Mouse (Mus musculus) lung, postnatal 0 days (tissue): ENCODE measurements around the gene Gm36028. TPM values are rescaled to one million over a fixed set of nuclear protein-coding genes. Genes with fewer than 3 reads are reported as not detected.
A peak's percentile ranks its signal among the peaks of the same experiment; 100 is the strongest.

Experiments
- ATAC-seq: fragments of 200-750 bp; cut with Nextera tagmentation; 2 replicates; pipeline ENCODE4 v1.8.0; 2017; ENCODE audit warnings: moderate library complexity
- DNase-seq: peaks from one replicate; pipeline ENCODE4 v3.0.0-alpha.2; 2016; ENCODE audit warnings: low spot score
- H3K27ac ChIP-seq: fragments of 300-500 bp; sonication (generic); 2 replicates; pipeline ENCODE4 v1.5.1; 2014; ENCODE audit warnings: antibody characterized with exemption, mild to moderate bottlenecking, low read length, mixed read lengths
- H3K27me3 ChIP-seq: fragments of 300-500 bp; sonication (generic); replicated peaks from 2 replicates; pipeline ENCODE4 v1.6.1; 2014; ENCODE audit warnings: low read length, mixed read lengths; ENCODE audit not compliant: insufficient read depth
- H3K36me3 ChIP-seq: fragments of 300-500 bp; sonication (generic); 2 replicates; pipeline ENCODE4 v1.6.1; 2014; ENCODE audit warnings: low read length, mixed read lengths; ENCODE audit not compliant: insufficient read depth
- H3K4me1 ChIP-seq: fragments of 300-500 bp; sonication (generic); 2 replicates; pipeline ENCODE4 v1.6.1; 2014; ENCODE audit warnings: antibody characterized with exemption, low read depth, low read length, mixed read lengths; ENCODE audit not compliant: insufficient read depth
- H3K4me2 ChIP-seq: fragments of 300-500 bp; sonication (generic); replicated peaks from 2 replicates; pipeline ENCODE4 v1.6.1; 2014; ENCODE audit warnings: low read depth, mild to moderate bottlenecking, low read length, moderate library complexity, mixed read lengths
- H3K4me3 ChIP-seq: fragments of 300-500 bp; sonication (generic); 2 replicates; pipeline ENCODE4 v1.5.1; 2014; ENCODE audit warnings: low read depth, low read length
- H3K9ac ChIP-seq: fragments of 300-500 bp; sonication (generic); replicated peaks from 2 replicates; pipeline ENCODE4 v1.6.1; 2014; ENCODE audit warnings: low read depth, mild to moderate bottlenecking
- H3K9me3 ChIP-seq: fragments of 300-500 bp; sonication (generic); 2 replicates; pipeline ENCODE4 v1.6.1; 2016; ENCODE audit warnings: low read length, mixed read lengths
- CTCF ChIP-seq: IDR thresholded peaks from 2 replicates; pipeline ENCODE4 v1.5.1; 2016; ENCODE audit warnings: antibody characterized with exemption, mild to moderate bottlenecking
- EP300 ChIP-seq: IDR thresholded peaks from 2 replicates; pipeline ENCODE4 v1.6.1; 2016; ENCODE audit warnings: antibody characterized with exemption, mild to moderate bottlenecking, control low read depth
- WGBS: fragments of 180-500 bp; shearing (Covaris S2); extraction: QIAGEN DNeasy Blood & Tissue Kit; methylation state at CpG from one replicate; pipeline ENCODE4 v1.1.7; 2014; 5-methylcytosine and 5-hydroxymethylcytosine counted together
- polyA plus RNA-seq: library from polyadenylated mRNA; unstranded; fragments of >200 nt; fragmentation: Nextera tagmentation; extraction: Ambion mirVana; gene quantifications from 2 replicates; pipeline ENCODE4 v1.2.1, GENCODE M21; 2015

Gm36028 gene
- polyA plus RNA-seq, 1 experiment from 2014 or later = 0.73 TPM

- DNase-seq = no peak
These were observed 6.9 kb downstream of the Gm36028 start for GRCm38 (mm10) chr16:37854054-37854453.

GRCm38 (mm10) chr16:37853279-37853678 lies 7.7 kb downstream of the Gm36028 start:
- 58% methylated on average over 9 of the region's 9 CpGs for WGBS
- H3K9me3 ChIP-seq = no peaks in the 10 kb centered on the region
- H3K27me3 ChIP-seq = no peaks in the 10 kb centered on the region
- no peaks in the 10 kb centered on the region; the same call in 1 of the 2 replicates for H3K4me1 ChIP-seq
- H3K27ac ChIP-seq = no peak overlapping the region
- no peak overlapping the region for H3K4me2 ChIP-seq
- DNase-seq = no peak
- no peaks in the 10 kb centered on the region for H3K36me3 ChIP-seq
- H3K4me3 ChIP-seq = no peak overlapping the region
- no peak for ATAC-seq
- H3K9ac ChIP-seq = no peak overlapping the region
- TF ChIP-seq CTCF (no peak), EP300 (no peak)

More at GRCm38 (mm10) chr16:37854054-37854453, 6.9 kb downstream of the Gm36028 start:
- no peak overlapping the region for H3K9ac ChIP-seq
- no peak overlapping the region for H3K27ac ChIP-seq
- no peak for TF ChIP-seq EP300
- TF ChIP-seq CTCF = no peak
- H3K4me1 ChIP-seq = no peaks in the 10 kb centered on the region; the same call in 1 of the 2 replicates
- H3K4me2 ChIP-seq = no peak overlapping the region
- H3K36me3 ChIP-seq = no peaks in the 10 kb centered on the region
- no peaks in the 10 kb centered on the region for H3K27me3 ChIP-seq
- H3K9me3 ChIP-seq = no peaks in the 10 kb centered on the region
- 62% methylated on average over 14 of the region's 14 CpGs for WGBS
- H3K4me3 ChIP-seq = no peak overlapping the region
- ATAC-seq = no peak

DNA sequence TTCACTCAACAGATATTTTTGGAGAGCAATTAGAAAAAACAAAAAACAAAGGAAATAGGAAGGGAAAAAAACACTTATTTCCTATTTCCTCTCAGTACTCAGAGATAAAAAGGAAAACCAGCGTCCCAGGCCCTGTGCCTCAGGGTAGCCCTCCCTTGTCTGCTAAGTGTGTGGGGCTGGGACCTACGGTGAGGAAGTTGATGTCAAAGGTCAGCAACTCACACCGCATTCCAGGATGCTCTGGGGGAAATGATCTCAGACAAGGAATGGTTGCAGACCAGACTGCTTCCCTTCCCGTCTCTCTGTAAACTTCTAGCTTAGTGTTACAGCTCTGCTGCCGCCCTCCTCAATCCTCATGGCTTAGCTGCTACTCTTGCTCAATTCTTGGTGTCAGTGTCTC lies 9.6 kb downstream of the Gm36028 start:
- 37% methylated on average over 5 of the region's 5 CpGs for WGBS
- H3K4me3 ChIP-seq = no peak overlapping the region
- H3K27me3 ChIP-seq = no peaks in the 10 kb centered on the region
- H3K9ac ChIP-seq = no peak overlapping the region
- H3K9me3 ChIP-seq = no peaks in the 10 kb centered on the region
- peak; percentile 92 for ATAC-seq
- TF ChIP-seq CTCF (no peak), EP300 (peak; percentile 69; the same call in 1 of the 2 replicates)
- DNase-seq = peak; percentile 74
- H3K27ac ChIP-seq = peak overlapping the region; percentile 16
- H3K4me2 ChIP-seq = no peak overlapping the region
- H3K36me3 ChIP-seq = no peaks in the 10 kb centered on the region
- no peaks in the 10 kb centered on the region; the same call in 1 of the 2 replicates for H3K4me1 ChIP-seq

- Histone ChIP-seq H3K9me3 (no peaks in the 10 kb centered on the region), H3K4me2 (no peak overlapping the region), H3K4me1 (peaks cover 8% of the 10 kb centered on the region; the same call in 1 of the 2 replicates), H3K9ac (no peak overlapping the region), H3K27me3 (no peaks in the 10 kb centered on the region), H3K4me3 (no peak overlapping the region), H3K27ac (no peak overlapping the region), H3K36me3 (no peaks in the 10 kb centered on the region)
- TF ChIP-seq EP300 (peak; percentile 34; the same call in 1 of the 2 replicates), CTCF (no peak)
- WGBS = 58% methylated on average over 3 of the region's 3 CpGs
- DNase-seq (no peak), ATAC-seq (peak; percentile 25)
These were observed 13.9 kb downstream of the Gm36028 start for GRCm38 (mm10) chr16:37847081-37847480.

DNA sequence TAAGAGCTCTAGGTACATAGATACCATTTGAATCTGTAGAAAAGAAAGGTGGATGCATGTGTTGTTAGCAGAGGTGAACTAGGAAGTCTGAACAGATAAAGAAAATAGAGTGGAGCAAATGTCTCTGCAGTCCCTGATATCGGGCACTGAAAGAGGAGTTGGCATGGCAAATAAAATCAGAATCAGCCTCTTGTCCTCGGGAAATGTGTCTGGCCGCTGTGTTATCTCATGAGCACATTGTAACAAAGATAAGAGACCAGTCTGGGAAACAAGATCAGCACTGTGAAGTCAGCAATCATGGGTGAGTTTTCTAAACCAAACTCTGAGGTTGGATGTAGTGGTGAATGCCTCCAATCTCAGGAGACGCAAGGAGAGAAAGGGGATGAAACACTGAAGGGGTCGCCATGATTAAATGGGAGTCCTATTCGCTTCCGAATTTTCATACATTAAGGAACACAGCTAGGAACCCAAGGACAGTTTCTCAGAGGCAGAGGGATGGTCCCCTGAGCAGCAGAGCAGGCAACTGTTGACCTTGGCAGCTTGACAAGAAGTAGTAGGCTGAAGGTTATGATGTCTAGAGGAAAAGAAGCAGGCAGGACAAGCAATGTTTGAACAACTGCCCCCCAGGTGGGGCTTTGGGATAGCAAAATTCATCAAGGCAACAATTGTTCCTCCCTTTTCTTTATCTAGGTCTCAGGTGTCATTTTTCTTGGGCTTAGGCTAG lies 15.6 kb downstream of the Gm36028 start:
- WGBS = 50% methylated on average over 7 of the region's 7 CpGs
- Histone ChIP-seq H3K4me2 (no peak overlapping the region), H3K4me3 (no peak overlapping the region), H3K4me1 (peaks cover 8% of the 10 kb centered on the region; the same call in 1 of the 2 replicates), H3K27me3 (no peaks in the 10 kb centered on the region), H3K9me3 (no peaks in the 10 kb centered on the region), H3K36me3 (no peaks in the 10 kb centered on the region), H3K9ac (no peak overlapping the region), H3K27ac (no peak overlapping the region)
- TF ChIP-seq EP300 (no peak), CTCF (no peak)
- ATAC-seq = no peak
- DNase-seq = no peak

- no peak for ATAC-seq
- TF ChIP-seq EP300 (peak; percentile 10; the same call in 1 of the 2 replicates), CTCF (no peak)
- WGBS = 57% methylated on average over 12 of the region's 12 CpGs
These were observed 17.2 kb downstream of the Gm36028 start for GRCm38 (mm10) chr16:37843740-37844139.

More at GRCm38 (mm10) chr16:37843740-37844139, 17.2 kb downstream of the Gm36028 start:
- Histone ChIP-seq H3K36me3 (no peaks in the 10 kb centered on the region), H3K9ac (no peak overlapping the region), H3K4me2 (no peak overlapping the region), H3K9me3 (no peaks in the 10 kb centered on the region), H3K27me3 (no peaks in the 10 kb centered on the region), H3K27ac (no peak overlapping the region), H3K4me1 (peaks cover 8% of the 10 kb centered on the region; the same call in 1 of the 2 replicates), H3K4me3 (no peak overlapping the region)
- peak; percentile 62 for DNase-seq
